Mouse (Mus musculus) MEL-GATA-1-ER (cell line): Measurements from ENCODE around the gene Ube2n.
A peak's percentile ranks its signal among the peaks of the same experiment; 100 is the strongest.

Experiments
- DNase-seq: peaks from one replicate; pipeline ENCODE4 v3.0.0-alpha.2; 2012; ENCODE audit warnings: low read depth; ENCODE audit errors: extremely low read depth

Gene Ube2n

GRCm38 (mm10) chr10:95514656-95515292 lies at the start of gene Ube2n:
Ube2n (plus strand) TSS chr10:95515145.
- peak; percentile 87 for DNase-seq

GRCm38 (mm10) chr10:95465485-95465896 lies 49.5 kb upstream of the Ube2n start:
- DNase-seq, result no peak

- DNase-seq, result no peak
Measured at GRCm38 (mm10) chr10:95468894-95469293, 46.1 kb upstream of the Ube2n start.

- no peak for DNase-seq
Measured at GRCm38 (mm10) chr10:95471186-95471585, 43.8 kb upstream of the Ube2n start.

GRCm38 (mm10) chr10:95471889-95472547 lies 42.9 kb upstream of the Ube2n start:
- no peak for DNase-seq

GRCm38 (mm10) chr10:95475923-95476322 lies 39.0 kb upstream of the Ube2n start:
- peak; percentile 58 for DNase-seq

GRCm38 (mm10) chr10:95477516-95477915 lies 37.4 kb upstream of the Ube2n start:
- no peak for DNase-seq

- DNase-seq, result no peak
Measured at GRCm38 (mm10) chr10:95489653-95490052, 25.3 kb upstream of the Ube2n start.

- peak; percentile 76 for DNase-seq
Measured at GRCm38 (mm10) chr10:95494268-95494667, 20.7 kb upstream of the Ube2n start.

GRCm38 (mm10) chr10:95501033-95501432 lies 13.9 kb upstream of the Ube2n start:
- DNase-seq, result no peak

GRCm38 (mm10) chr10:95501463-95502081 lies 13.4 kb upstream of the Ube2n start, which contains the start of gene Mrpl42:
Mrpl42 (minus strand) TSS chr10:95501940.
- no peak for DNase-seq

GRCm38 (mm10) chr10:95503443-95504235 lies 11.3 kb upstream of the Ube2n start:
- DNase-seq, result no peak

GRCm38 (mm10) chr10:95504341-95504740 lies 10.6 kb upstream of the Ube2n start:
- DNase-seq, result no peak

- DNase-seq, result no peak
Measured at GRCm38 (mm10) chr10:95508126-95508525, 6.8 kb upstream of the Ube2n start.

- no peak for DNase-seq
Measured at GRCm38 (mm10) chr10:95508793-95509192, 6.2 kb upstream of the Ube2n start.

GRCm38 (mm10) chr10:95509263-95509662 lies 5.7 kb upstream of the Ube2n start:
- DNase-seq, result no peak

GRCm38 (mm10) chr10:95512635-95513034 lies 2.3 kb upstream of the Ube2n start:
- DNase-seq, result no peak

GRCm38 (mm10) chr10:95513768-95514556 lies 983 bp upstream of the Ube2n start:
- DNase-seq, result no peak

GRCm38 (mm10) chr10:95515293-95515931 lies 467 bp downstream of the Ube2n start:
- no peak for DNase-seq

GRCm38 (mm10) chr10:95517656-95518055 lies 2.7 kb downstream of the Ube2n start:
- DNase-seq, result no peak
